Mouse (Mus musculus): ENCODE measurements around the gene Fyn. TPM values are rescaled to one million over a fixed set of nuclear protein-coding genes. Genes with fewer than 3 reads are reported as not detected.

Fyn gene
- polyA plus RNA-seq (2012; rRNA removed), result 74.6 and 76.1 TPM in 2 replicates

- 23% methylated on average over 8 of the region's 8 CpGs for WGBS
- Histone ChIP-seq H3K4me3 (ENCODE audit: control insufficient read depth, insufficient read depth, low read length) (peak within 1 kb of the TSS; percentile 72), H3K27me3 (ENCODE audit: control insufficient read depth, insufficient read depth, low read length) (no peaks in the 10 kb centered on the region), H3K36me3 (ENCODE audit: control insufficient read depth, insufficient read depth, low read length) (no peaks in the 10 kb centered on the region), H3K4me1 (replicated peaks; ENCODE audit: control insufficient read depth, insufficient read depth, low read length) (peaks cover 14% of the 10 kb centered on the region), H3K27ac (ENCODE audit: control insufficient read depth, insufficient read depth, low read length) (peak within 1 kb of the TSS; percentile 90)
- no peak for TF ChIP-seq POLR2A (IDR thresholded peaks at IDR 0.05; ENCODE audit: control insufficient read depth, extremely low read depth, insufficient read depth, low read length, poor library complexity)
- TF ChIP-seq CTCF (IDR thresholded peaks at IDR 0.05; ENCODE audit: borderline replicate concordance, control insufficient read depth, extremely low read depth, insufficient read depth, low read length, poor library complexity), result no peak
- DNase-seq, result no peak
Measured at GRCm38 (mm10) chr10:39368572-39369135, at the start of gene Fyn. Gene Fyn (plus strand): TSS chr10:39368855.

DNA sequence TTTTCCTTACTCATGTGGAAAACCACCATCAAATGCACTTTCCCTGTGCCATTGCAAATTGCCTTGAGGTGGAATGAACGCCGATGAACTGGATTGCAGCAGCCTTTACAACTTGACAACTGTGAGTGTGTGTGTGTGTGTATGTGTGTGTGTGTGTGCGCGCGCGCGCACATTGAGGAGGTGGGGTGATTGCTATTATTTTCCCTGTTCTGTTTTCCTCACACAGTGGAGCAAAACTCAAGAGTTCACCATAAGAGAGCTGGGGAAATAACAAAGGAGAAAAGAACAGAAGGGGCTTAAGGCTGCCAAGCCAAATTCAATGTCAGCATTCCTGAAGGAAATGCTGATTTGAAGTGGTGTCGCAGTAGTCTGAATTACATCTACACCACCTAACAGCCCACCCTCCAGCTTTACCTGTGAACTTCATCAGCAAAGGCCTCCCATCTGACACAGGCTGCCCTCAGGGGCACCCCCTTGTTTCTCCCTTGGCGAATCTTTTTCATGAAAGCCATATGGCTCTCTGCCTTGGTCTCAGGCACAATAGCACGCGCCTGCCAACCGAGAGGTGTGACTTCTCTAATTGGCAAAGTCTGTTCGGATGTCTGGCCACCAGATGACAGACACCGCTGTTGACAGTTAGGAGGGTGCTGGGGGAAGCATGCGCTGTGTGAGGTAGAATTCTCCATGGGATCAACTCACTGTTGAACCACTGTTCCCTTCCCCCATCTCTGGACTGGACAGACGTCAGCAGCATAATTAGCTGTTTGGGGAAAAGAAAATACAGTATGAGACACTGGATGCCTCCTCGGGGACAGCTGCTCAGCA lies 47.6 kb upstream of the Fyn start:
- WGBS, result 77% methylated on average over 17 of the region's 17 CpGs
- Histone ChIP-seq H3K4me1 (replicated peaks; ENCODE audit: control insufficient read depth, insufficient read depth, low read length) (no peaks in the 10 kb centered on the region), H3K27ac (ENCODE audit: control insufficient read depth, insufficient read depth, low read length) (no peak overlapping the region), H3K4me3 (ENCODE audit: control insufficient read depth, insufficient read depth, low read length) (no peak overlapping the region), H3K36me3 (ENCODE audit: control insufficient read depth, insufficient read depth, low read length) (no peaks in the 10 kb centered on the region), H3K27me3 (ENCODE audit: control insufficient read depth, insufficient read depth, low read length) (no peaks in the 10 kb centered on the region)
- no peak for DNase-seq
- no peak for TF ChIP-seq POLR2A (IDR thresholded peaks at IDR 0.05; ENCODE audit: control insufficient read depth, extremely low read depth, insufficient read depth, low read length, poor library complexity)
- TF ChIP-seq CTCF (IDR thresholded peaks at IDR 0.05; ENCODE audit: borderline replicate concordance, control insufficient read depth, extremely low read depth, insufficient read depth, low read length, poor library complexity), result no peak

DNA sequence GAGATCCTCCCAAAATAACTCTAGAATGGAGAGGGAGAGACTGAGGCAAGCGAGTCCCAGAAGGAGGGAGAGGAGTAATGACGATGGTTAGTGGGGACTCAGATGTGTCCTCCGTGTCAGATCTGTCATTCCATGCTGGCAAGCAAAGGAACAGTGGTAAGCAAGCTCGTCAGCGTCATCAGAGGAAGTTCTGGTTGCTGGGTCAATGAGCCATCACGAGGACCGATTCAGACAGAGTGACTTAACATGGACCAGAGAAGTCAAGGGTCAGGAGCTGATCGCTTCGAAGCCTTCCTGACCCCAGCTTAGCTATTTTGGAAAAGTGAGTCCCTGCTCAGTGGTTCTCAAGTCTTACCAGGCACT lies 47.1 kb upstream of the Fyn start:
- no peak for DNase-seq

GRCm38 (mm10) chr10:39322143-39322542 lies 46.5 kb upstream of the Fyn start:
- no peaks in the 10 kb centered on the region for H3K36me3 ChIP-seq (ENCODE audit: control insufficient read depth, insufficient read depth, low read length)
- H3K27ac ChIP-seq (ENCODE audit: control insufficient read depth, insufficient read depth, low read length), result no peak overlapping the region
- no peak overlapping the region for H3K4me3 ChIP-seq (ENCODE audit: control insufficient read depth, insufficient read depth, low read length)
- no peaks in the 10 kb centered on the region for H3K27me3 ChIP-seq (ENCODE audit: control insufficient read depth, insufficient read depth, low read length)
- DNase-seq, result no peak
- H3K4me1 ChIP-seq (replicated peaks; ENCODE audit: control insufficient read depth, insufficient read depth, low read length), result no peaks in the 10 kb centered on the region
- 86% methylated on average over 4 of the region's 4 CpGs for WGBS
- TF ChIP-seq CTCF (IDR thresholded peaks at IDR 0.05; ENCODE audit: borderline replicate concordance, control insufficient read depth, extremely low read depth, insufficient read depth, low read length, poor library complexity), result no peak
- TF ChIP-seq POLR2A (IDR thresholded peaks at IDR 0.05; ENCODE audit: control insufficient read depth, extremely low read depth, insufficient read depth, low read length, poor library complexity), result no peak

More for the DNA sequence above, 47.1 kb upstream of the Fyn start:
- no peaks in the 10 kb centered on the region for H3K36me3 ChIP-seq (ENCODE audit: control insufficient read depth, insufficient read depth, low read length)
- H3K27ac ChIP-seq (ENCODE audit: control insufficient read depth, insufficient read depth, low read length), result no peak overlapping the region
- 89% methylated on average over 9 of the region's 9 CpGs for WGBS
- no peak overlapping the region for H3K4me3 ChIP-seq (ENCODE audit: control insufficient read depth, insufficient read depth, low read length)
- no peaks in the 10 kb centered on the region for H3K27me3 ChIP-seq (ENCODE audit: control insufficient read depth, insufficient read depth, low read length)
- H3K4me1 ChIP-seq (replicated peaks; ENCODE audit: control insufficient read depth, insufficient read depth, low read length), result no peaks in the 10 kb centered on the region
- no peak for TF ChIP-seq POLR2A (IDR thresholded peaks at IDR 0.05; ENCODE audit: control insufficient read depth, extremely low read depth, insufficient read depth, low read length, poor library complexity)

- no peak for TF ChIP-seq POLR2A (IDR thresholded peaks at IDR 0.05; ENCODE audit: control insufficient read depth, extremely low read depth, insufficient read depth, low read length, poor library complexity)
- no peak for TF ChIP-seq CTCF (IDR thresholded peaks at IDR 0.05; ENCODE audit: borderline replicate concordance, control insufficient read depth, extremely low read depth, insufficient read depth, low read length, poor library complexity)
- Histone ChIP-seq H3K27ac (ENCODE audit: control insufficient read depth, insufficient read depth, low read length) (no peak overlapping the region), H3K27me3 (ENCODE audit: control insufficient read depth, insufficient read depth, low read length) (no peaks in the 10 kb centered on the region), H3K36me3 (ENCODE audit: control insufficient read depth, insufficient read depth, low read length) (no peaks in the 10 kb centered on the region), H3K4me1 (replicated peaks; ENCODE audit: control insufficient read depth, insufficient read depth, low read length) (no peaks in the 10 kb centered on the region), H3K4me3 (ENCODE audit: control insufficient read depth, insufficient read depth, low read length) (no peak overlapping the region)
- DNase-seq, result no peak
- 95% methylated on average over 2 of the region's 2 CpGs for WGBS
Measured at GRCm38 (mm10) chr10:39324291-39324690, 44.4 kb upstream of the Fyn start.

GRCm38 (mm10) chr10:39328661-39329060 lies 40.0 kb upstream of the Fyn start:
- WGBS, result 93% methylated on average over 2 of the region's 2 CpGs
- Histone ChIP-seq H3K27me3 (ENCODE audit: control insufficient read depth, insufficient read depth, low read length) (no peaks in the 10 kb centered on the region), H3K36me3 (ENCODE audit: control insufficient read depth, insufficient read depth, low read length) (no peaks in the 10 kb centered on the region), H3K4me1 (replicated peaks; ENCODE audit: control insufficient read depth, insufficient read depth, low read length) (no peaks in the 10 kb centered on the region), H3K4me3 (ENCODE audit: control insufficient read depth, insufficient read depth, low read length) (no peak overlapping the region), H3K27ac (ENCODE audit: control insufficient read depth, insufficient read depth, low read length) (no peak overlapping the region)
- TF ChIP-seq POLR2A (IDR thresholded peaks at IDR 0.05; ENCODE audit: control insufficient read depth, extremely low read depth, insufficient read depth, low read length, poor library complexity) (no peak), CTCF (IDR thresholded peaks at IDR 0.05; ENCODE audit: borderline replicate concordance, control insufficient read depth, extremely low read depth, insufficient read depth, low read length, poor library complexity) (no peak)
- DNase-seq, result no peak
